10 mouse cellular contexts compared by ENCODE assay signal in the genomic region with DNA sequence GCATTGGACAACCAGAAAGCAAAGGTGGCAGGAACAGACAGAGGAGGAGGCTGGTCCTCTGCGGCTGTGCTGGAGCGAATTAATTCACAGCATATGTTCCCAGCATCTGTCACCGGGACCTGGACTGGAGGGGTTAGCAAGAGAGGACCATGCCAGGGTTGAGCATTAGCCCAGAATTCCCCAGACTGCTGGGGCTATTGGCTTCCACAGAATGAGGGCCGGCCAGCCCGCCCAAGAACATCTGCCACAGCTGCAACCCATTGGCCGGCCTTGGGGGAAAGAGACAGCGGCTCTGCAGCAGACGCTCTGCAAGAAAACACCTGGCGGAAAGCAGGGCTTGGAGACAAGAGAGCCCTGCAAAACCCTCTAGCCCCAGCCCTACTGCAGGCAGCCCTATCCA.
DNase-seq lines count a peak whose midpoint lies in the region; ATAC-seq lines count a peak whose summit lies in the region.
"Had no signal": no experiment of that assay in that cellular context is flagged by ENCODE, and none has a peak within 500 bp of the region (broad histone marks: within the 10 kb centered on the region; RNA-seq: fewer than 3 reads in every experiment).

No protein-coding gene starts in this region.

- 0 out of 2 replicates have a peak, but pooled peaks have one; percentile 20 for ATAC-seq in midbrain, embryonic 13.5 days
- ATAC-seq in megakaryocyte progenitor cell, adult 5-6 weeks (replicated peaks; ENCODE audit: poor library complexity) = no peak
- ATAC-seq: Patski had no signal

- H3K9ac ChIP-seq in midbrain, embryonic 13.5 days (replicated peaks) = no peak overlapping the region
- H3K9ac ChIP-seq: neural tube, embryonic 12.5 days had no signal

- peaks cover 68% of the 10 kb centered on the region for H3K4me1 ChIP-seq in embryonic facial prominence, embryonic 10.5 days
- H3K4me1 ChIP-seq in midbrain, embryonic 13.5 days (replicated peaks) = peaks cover 48% of the 10 kb centered on the region

- H3K4me3 ChIP-seq in embryonic facial prominence, embryonic 10.5 days = no peak overlapping the region
- no peak overlapping the region for H3K4me3 ChIP-seq in midbrain, embryonic 13.5 days (replicated peaks)
- H3K4me3 ChIP-seq: neural tube, embryonic 12.5 days had no signal

- H3K27me3 ChIP-seq in embryonic facial prominence, embryonic 10.5 days (replicated peaks; ENCODE audit: low read depth, poor library complexity, severe bottlenecking) = peaks cover 16% of the 10 kb centered on the region; the same call in 1 of the 2 replicates
- H3K27me3 ChIP-seq in midbrain, embryonic 13.5 days = 0 out of 2 replicates have a peak, but pooled peaks cover 6% of the 10 kb centered on the region
- H3K27me3 ChIP-seq: Patski had no signal

- H3K9me3 ChIP-seq in embryonic facial prominence, embryonic 10.5 days = no peaks in the 10 kb centered on the region
- no peaks in the 10 kb centered on the region for H3K9me3 ChIP-seq in midbrain, embryonic 13.5 days
- H3K9me3 ChIP-seq: neural tube, embryonic 12.5 days had no signal

- H3K36me3 ChIP-seq in embryonic facial prominence, embryonic 10.5 days (replicated peaks) = no peaks in the 10 kb centered on the region
- no peaks in the 10 kb centered on the region for H3K36me3 ChIP-seq in midbrain, embryonic 13.5 days
- H3K36me3 ChIP-seq: neural tube, embryonic 12.5 days had no signal

- 24% methylated on average over 9 of the region's 9 CpGs for WGBS in embryonic facial prominence, embryonic 10.5 days
- 45% methylated on average over 9 of the region's 9 CpGs for WGBS in midbrain, embryonic 13.5 days

- no peak overlapping the region for H3K4me2 ChIP-seq in midbrain, embryonic 13.5 days (replicated peaks)
- H3K4me2 ChIP-seq: neural tube, embryonic 12.5 days had no signal

- 0 out of 2 replicates have a peak overlapping the region, but pooled peaks have one; percentile 15 for H3K27ac ChIP-seq in embryonic facial prominence, embryonic 10.5 days (replicated peaks)
- peak overlapping the region; percentile 22; the same call in 1 of the 2 replicates for H3K27ac ChIP-seq in midbrain, embryonic 13.5 days
- H3K27ac ChIP-seq: neural tube, embryonic 12.5 days had no signal

- DNase-seq in left cerebral cortex, postnatal 4 days = peak; percentile 76
- no peak for DNase-seq in left cerebral cortex, postnatal 25 days (ENCODE audit: low spot score in 2 of 2)
- peak; percentile 81 for DNase-seq in embryonic facial prominence, embryonic 10.5 days (ENCODE audit: low spot score)
- peak; percentile 48 to 66 for DNase-seq in heart, adult 9 months (ENCODE audit: low spot score in 2 of 2)
- DNase-seq in left cerebral cortex, postnatal 10 days (ENCODE audit: extremely low spot score in 1 of 2, low spot score in 2 of 2) = no peak
- no peak for DNase-seq in urinary bladder, postnatal 36 days (ENCODE audit: low spot score in 2 of 2)

- intact Hi-C loops in left cerebral cortex, postnatal 4 days (cut with DNase I) = no loop called here
- intact Hi-C loops in left cerebral cortex, postnatal 25 days (cut with DNase I) = no loop called here
- intact Hi-C loops in left cerebral cortex, postnatal 10 days (cut with DNase I) = no loop called here

Comparison
In these comparisons a context has a peak if more than half of its experiments do, and no peak if none do; other contexts are left out.
1. DNase-seq: peak in left cerebral cortex, postnatal 4 days (single experiment), embryonic facial prominence, embryonic 10.5 days (single experiment) and heart, adult 9 months (2 of 2); none in left cerebral cortex, postnatal 25 days (0 of 2), left cerebral cortex, postnatal 10 days (0 of 2) and urinary bladder, postnatal 36 days (0 of 2).